ENCODE assay signal across 1 mouse cellular context in genomic region chr2:26237290-26237782, GRCm38 (mm10).
A peak's percentile ranks its signal among the peaks of the same experiment; 100 is the strongest.
TF ChIP-seq lines count a peak whose summit lies in the region.

TSS of gene Qsox2 (minus strand) at chr2:26237525.

TF ChIP-seq in MEL, 35 proteins besides CTCF, POLR2A, EP300 and RAD21 (continued from another document):
- TF ChIP-seq UBTF (IDR thresholded peaks at IDR 0.05; ENCODE audit: borderline replicate concordance, insufficient read depth, low read depth, low read length) (no peak), POLR2AphosphoS5 (IDR thresholded peaks at IDR 0.05; ENCODE audit: borderline replicate concordance, low read depth, low read length) (no peak), MEF2A (IDR thresholded peaks at IDR 0.05; ENCODE audit: extremely low read depth, insufficient replicate concordance, low read depth, low read length, poor library complexity, severe bottlenecking) (no peak), MYC (IDR thresholded peaks at IDR 0.05; ENCODE audit: low read depth, low read length) (peak; percentile 21; the same call in 1 of the 2 replicates)
TF ChIP-seq in MEL: peak in this region for 18.
